Mouse (Mus musculus) limb, embryonic 11.5 days (tissue): Measurements from ENCODE around the gene Thumpd3. TPM values are rescaled to one million over a fixed set of nuclear protein-coding genes. Genes with fewer than 3 reads are reported as not detected.

Experiments
- ATAC-seq: fragments of 200-750 bp; cut with Nextera tagmentation; 2 replicates; pipeline ENCODE4 v1.8.0; 2017; ENCODE audit warnings: low read depth; ENCODE audit not compliant: insufficient number of reproducible peaks, low FRiP score, low TSS enrichment
- DNase-seq: peaks from one replicate; pipeline ENCODE4 v3.0.0-alpha.2; 2015; ENCODE audit warnings: low spot score
- H3K27ac ChIP-seq: fragments of 300-500 bp; sonication (generic); replicated peaks from 2 replicates; pipeline ENCODE4 v1.5.1; 2014; ENCODE audit warnings: low read depth, mild to moderate bottlenecking, low read length
- H3K27me3 ChIP-seq: fragments of 300-500 bp; sonication (generic); 2 replicates; pipeline ENCODE4 v1.6.1; 2014; ENCODE audit warnings: mild to moderate bottlenecking, low read length, mixed read lengths; ENCODE audit not compliant: control insufficient read depth, insufficient read depth
- H3K36me3 ChIP-seq: fragments of 300-500 bp; sonication (generic); 2 replicates; pipeline ENCODE4 v1.6.1; 2014; ENCODE audit warnings: mild to moderate bottlenecking, low read length, moderate library complexity, mixed read lengths; ENCODE audit not compliant: control insufficient read depth, insufficient read depth
- H3K4me1 ChIP-seq: fragments of 300-500 bp; sonication (generic); 2 replicates; pipeline ENCODE4 v1.6.1; 2014; ENCODE audit warnings: low read length, mixed read lengths; ENCODE audit not compliant: control insufficient read depth, insufficient read depth
- H3K4me2 ChIP-seq: fragments of 300-500 bp; sonication (generic); 2 replicates; pipeline ENCODE4 v1.6.1; 2014; ENCODE audit warnings: low read depth, mild to moderate bottlenecking, moderate library complexity; ENCODE audit not compliant: severe bottlenecking
- H3K4me3 ChIP-seq: fragments of 300-500 bp; sonication (generic); 2 replicates; pipeline ENCODE4 v1.5.1; 2014; ENCODE audit warnings: low read depth, low read length
- H3K9ac ChIP-seq: fragments of 300-500 bp; sonication (generic); 2 replicates; pipeline ENCODE4 v1.6.1; 2014; ENCODE audit warnings: mild to moderate bottlenecking, low read length
- H3K9me3 ChIP-seq: fragments of 300-500 bp; sonication (generic); 2 replicates; pipeline ENCODE4 v1.6.1; 2016; ENCODE audit warnings: low read length; ENCODE audit not compliant: control insufficient read depth
- WGBS: fragments of 180-500 bp; shearing (Covaris S2); extraction: QIAGEN DNeasy Blood & Tissue Kit; methylation state at CpG from one replicate; pipeline ENCODE4 v1.1.7; 2014; 5-methylcytosine and 5-hydroxymethylcytosine counted together
- polyA plus RNA-seq: library from polyadenylated mRNA; unstranded; fragments of >200 nt; fragmentation: Nextera tagmentation; extraction: Ambion mirVana; gene quantifications from 2 replicates; pipeline ENCODE4 v1.2.1, GENCODE M21; 2014

The Thumpd3 gene
- polyA plus RNA-seq, 1 experiment from 2014 or later, result 42.4 TPM

- Histone ChIP-seq H3K27me3 (no peaks in the 10 kb centered on the region), H3K27ac (no peak overlapping the region), H3K4me2 (no peak overlapping the region), H3K36me3 (no peaks in the 10 kb centered on the region), H3K9ac (no peak overlapping the region), H3K4me1 (no peaks in the 10 kb centered on the region), H3K4me3 (no peak overlapping the region), H3K9me3 (no peaks in the 10 kb centered on the region)
- ATAC-seq (no peak), DNase-seq (no peak)
- 75% methylated on average over 10 of the region's 10 CpGs for WGBS
Measured at GRCm38 (mm10) chr6:113030970-113031660, 14.9 kb upstream of the Thumpd3 start.

GRCm38 (mm10) chr6:113032121-113032520 lies 13.9 kb upstream of the Thumpd3 start:
- no peak for ATAC-seq

GRCm38 (mm10) chr6:113033185-113033584 lies 12.8 kb upstream of the Thumpd3 start:
- no peaks in the 10 kb centered on the region for H3K36me3 ChIP-seq
- H3K27me3 ChIP-seq, result no peaks in the 10 kb centered on the region
- ATAC-seq (no peak), DNase-seq (no peak)
- H3K4me3 ChIP-seq, result no peak overlapping the region
- no peak overlapping the region for H3K27ac ChIP-seq
- no peak overlapping the region for H3K4me2 ChIP-seq
- H3K9ac ChIP-seq, result no peak overlapping the region
- WGBS, result 90% methylated on average over 2 of the region's 2 CpGs
- peaks cover 2% of the 10 kb centered on the region; the same call in 1 of the 2 replicates for H3K4me1 ChIP-seq
- no peaks in the 10 kb centered on the region for H3K9me3 ChIP-seq

More at GRCm38 (mm10) chr6:113032121-113032520, 13.9 kb upstream of the Thumpd3 start:
- no peak overlapping the region for H3K27ac ChIP-seq
- H3K4me1 ChIP-seq, result no peaks in the 10 kb centered on the region
- H3K9ac ChIP-seq, result no peak overlapping the region
- WGBS, result 78% methylated on average over 3 of the region's 3 CpGs
- no peak overlapping the region for H3K4me2 ChIP-seq
- H3K4me3 ChIP-seq, result no peak overlapping the region
- H3K9me3 ChIP-seq, result no peaks in the 10 kb centered on the region
- no peaks in the 10 kb centered on the region for H3K27me3 ChIP-seq
- no peak for DNase-seq
- no peaks in the 10 kb centered on the region for H3K36me3 ChIP-seq

GRCm38 (mm10) chr6:113034466-113034865 lies 11.6 kb upstream of the Thumpd3 start:
- peaks cover 8% of the 10 kb centered on the region; the same call in 1 of the 2 replicates for H3K4me1 ChIP-seq
- H3K36me3 ChIP-seq, result no peaks in the 10 kb centered on the region
- no peak overlapping the region for H3K4me3 ChIP-seq
- no peak overlapping the region for H3K9ac ChIP-seq
- H3K9me3 ChIP-seq, result no peaks in the 10 kb centered on the region
- no peak overlapping the region for H3K4me2 ChIP-seq
- DNase-seq, result no peak
- no peak overlapping the region for H3K27ac ChIP-seq
- 84% methylated on average over 6 of the region's 6 CpGs for WGBS
- no peak for ATAC-seq
- H3K27me3 ChIP-seq, result no peaks in the 10 kb centered on the region

GRCm38 (mm10) chr6:113036463-113037175 lies 9.4 kb upstream of the Thumpd3 start:
- DNase-seq, result no peak
- Histone ChIP-seq H3K27ac (no peak overlapping the region), H3K9me3 (no peaks in the 10 kb centered on the region), H3K4me3 (no peak overlapping the region), H3K9ac (no peak overlapping the region), H3K27me3 (no peaks in the 10 kb centered on the region), H3K4me1 (peaks cover 8% of the 10 kb centered on the region; the same call in 1 of the 2 replicates), H3K36me3 (no peaks in the 10 kb centered on the region), H3K4me2 (no peak overlapping the region)
- WGBS, result 65% methylated on average over 4 of the region's 4 CpGs
- ATAC-seq, result no peak

- Histone ChIP-seq H3K27ac (no peak overlapping the region; the same call in 1 of the 2 replicates), H3K36me3 (no peaks in the 10 kb centered on the region), H3K9me3 (no peaks in the 10 kb centered on the region), H3K27me3 (no peaks in the 10 kb centered on the region), H3K9ac (peak overlapping the region; percentile 38), H3K4me2 (peak overlapping the region; percentile 40), H3K4me3 (peak overlapping the region; percentile 12; the same call in 1 of the 2 replicates), H3K4me1 (peaks cover 8% of the 10 kb centered on the region; the same call in 1 of the 2 replicates)
- DNase-seq, result peak; percentile 74
- 14% methylated on average over 19 of the region's 19 CpGs for WGBS
- peak; percentile 57; the same call in 1 of the 2 replicates for ATAC-seq
Measured at GRCm38 (mm10) chr6:113037946-113038734, 7.9 kb upstream of the Thumpd3 start.

- Histone ChIP-seq H3K9me3 (no peaks in the 10 kb centered on the region), H3K4me3 (no peak overlapping the region), H3K9ac (0 out of 2 replicates have a peak overlapping the region, but pooled peaks have one; percentile 30), H3K4me1 (peaks cover 8% of the 10 kb centered on the region; the same call in 1 of the 2 replicates), H3K27ac (no peak overlapping the region; the same call in 1 of the 2 replicates), H3K27me3 (no peaks in the 10 kb centered on the region), H3K4me2 (peak overlapping the region; percentile 40), H3K36me3 (no peaks in the 10 kb centered on the region)
- WGBS, result 56% methylated on average over 5 of the region's 5 CpGs
- ATAC-seq, result no peak
- DNase-seq, result no peak
Measured at GRCm38 (mm10) chr6:113038735-113039058, 7.3 kb upstream of the Thumpd3 start.

GRCm38 (mm10) chr6:113040319-113040718 lies 5.7 kb upstream of the Thumpd3 start:
- ATAC-seq (no peak), DNase-seq (no peak)
- no peak overlapping the region for H3K27ac ChIP-seq
- no peak overlapping the region for H3K9ac ChIP-seq
- H3K4me2 ChIP-seq, result no peak overlapping the region
- H3K4me1 ChIP-seq, result peaks cover 10% of the 10 kb centered on the region
- H3K36me3 ChIP-seq, result no peaks in the 10 kb centered on the region
- 87% methylated on average over 2 of the region's 2 CpGs for WGBS
- H3K27me3 ChIP-seq, result no peaks in the 10 kb centered on the region
- H3K9me3 ChIP-seq, result no peaks in the 10 kb centered on the region
- no peak overlapping the region for H3K4me3 ChIP-seq
